Mouse (Mus musculus) regulatory T cell (primary cell): ENCODE results near the gene Fuca2.

ENCODE experiments used
- in situ Hi-C: fragments of 300-600 bp; cut with MboI, MseI; formaldehyde crosslinking; loops from one replicate; pipeline ENCODE4 v1.15.1; 2025; ENCODE audit warnings: high pct_unique_total_duplicates

The Fuca2 gene

GRCm38 (mm10) chr10:13528155-13528554, 28.8 kb downstream of the Fuca2 start:
- in situ Hi-C loops: no loop called here

GRCm38 (mm10) chr10:13534751-13535150, 35.4 kb downstream of the Fuca2 start:
- in situ Hi-C loops: no loop called here

- in situ Hi-C loops: no loop called here
Measured at GRCm38 (mm10) chr10:13536706-13537105, 37.4 kb downstream of the Fuca2 start.

GRCm38 (mm10) chr10:13539769-13540333, 40.5 kb downstream of the Fuca2 start:
- in situ Hi-C loops: no loop called here

- in situ Hi-C loops: no loop called here
Measured at GRCm38 (mm10) chr10:13541721-13542120, 42.4 kb downstream of the Fuca2 start.

GRCm38 (mm10) chr10:13552646-13553497, 53.5 kb downstream of the Fuca2 start, which contains the start of the genes Adat2 and Pex3:
Gene Adat2 (plus strand): TSS chr10:13552894.
Gene Pex3 (minus strand): TSS chr10:13553142.
- in situ Hi-C loops: loop anchor here (5.0 to 25.0 kb wide), 3 partner anchors 534 to 834 kb away; no protein-coding TSS in a partner anchor

GRCm38 (mm10) chr10:13553498-13553985, 54.2 kb downstream of the Fuca2 start:
- in situ Hi-C loops: loop anchor here (5.0 to 25.0 kb wide), 3 partner anchors 534 to 834 kb away; no protein-coding TSS in a partner anchor

- in situ Hi-C loops: loop anchor here (5.0 to 25.0 kb wide), 3 partner anchors 533 to 833 kb away; no protein-coding TSS in a partner anchor
Measured at GRCm38 (mm10) chr10:13554316-13554715, 55.0 kb downstream of the Fuca2 start.

- in situ Hi-C loops: loop anchor here (10.0 to 25.0 kb wide), 4 partner anchors 395 to 765 kb away; no protein-coding TSS in a partner anchor
Measured at GRCm38 (mm10) chr10:13560014-13560674, 60.8 kb downstream of the Fuca2 start.

GRCm38 (mm10) chr10:13564364-13565079, 65.2 kb downstream of the Fuca2 start:
- in situ Hi-C loops: loop anchor here (10.0 to 25.0 kb wide), 4 partner anchors 390 to 760 kb away; no protein-coding TSS in a partner anchor

GRCm38 (mm10) chr10:13565080-13565448, 65.7 kb downstream of the Fuca2 start:
- in situ Hi-C loops: loop anchor here (10.0 to 25.0 kb wide), 4 partner anchors 390 to 760 kb away; no protein-coding TSS in a partner anchor

GRCm38 (mm10) chr10:13566393-13566792, 67.1 kb downstream of the Fuca2 start:
- in situ Hi-C loops: loop anchor here (10.0 to 25.0 kb wide), 4 partner anchors 388 to 758 kb away; no protein-coding TSS in a partner anchor
